Mouse (Mus musculus): Measurements from ENCODE around the gene Ncf1. TPM values are rescaled to one million over a fixed set of nuclear protein-coding genes. Genes with fewer than 3 reads are reported as not detected.
A peak's percentile ranks its signal among the peaks of the same experiment; 100 is the strongest.

Ncf1 gene
- polyA plus RNA-seq, 2 experiments from 2014 or later, result 8.8 to 15.8 TPM

GRCm38 (mm10) chr5:134206721-134207120 is 22.7 kb downstream of the Ncf1 start:
- no peak for ATAC-seq

- no peak for ATAC-seq
Observed at GRCm38 (mm10) chr5:134193664-134194063, 35.8 kb downstream of the Ncf1 start.

- ATAC-seq, result peak; percentile 10
Observed at GRCm38 (mm10) chr5:134188571-134188970, 40.9 kb downstream of the Ncf1 start.

- no peak for ATAC-seq
Observed at GRCm38 (mm10) chr5:134186961-134187731, 42.3 kb downstream of the Ncf1 start.

- no peak for ATAC-seq
Observed at GRCm38 (mm10) chr5:134186059-134186458, 43.4 kb downstream of the Ncf1 start.

- peak; percentile 85 for ATAC-seq
Observed at GRCm38 (mm10) chr5:134183880-134184808, 45.3 kb downstream of the Ncf1 start, which contains the start of gene Gtf2ird2. Gene Gtf2ird2, plus strand, starts transcription at chr5:134184019.

- no peak for ATAC-seq
Observed at GRCm38 (mm10) chr5:134183162-134183561, 46.3 kb downstream of the Ncf1 start.

GRCm38 (mm10) chr5:134182735-134183134 is 46.7 kb downstream of the Ncf1 start:
- no peak for ATAC-seq

GRCm38 (mm10) chr5:134182172-134182571 is 47.3 kb downstream of the Ncf1 start:
- no peak for ATAC-seq

GRCm38 (mm10) chr5:134179871-134180270 is 49.6 kb downstream of the Ncf1 start:
- peak; percentile 20 for ATAC-seq

- no peak for ATAC-seq
Observed at GRCm38 (mm10) chr5:134178536-134178935, 50.9 kb downstream of the Ncf1 start.

GRCm38 (mm10) chr5:134176169-134176881 is 53.1 kb downstream of the Ncf1 start, which contains the start of gene Rcc1l:
Gene Rcc1l, minus strand, starts transcription at chr5:134176774.
- ATAC-seq, result peak; percentile 96

- no peak for ATAC-seq
Observed at GRCm38 (mm10) chr5:134175696-134176095, 53.7 kb downstream of the Ncf1 start.

- ATAC-seq, result no peak
Observed at GRCm38 (mm10) chr5:134173206-134173605, 56.2 kb downstream of the Ncf1 start.

- no peak for ATAC-seq
Observed at GRCm38 (mm10) chr5:134170167-134170566, 59.3 kb downstream of the Ncf1 start.

Other genes starting within 250 kb of the Ncf1 start
- gene Castor2, start 129.9 kb downstream of the Ncf1 start, polyA plus RNA-seq (2017; shearing (Covaris generic)), result 1 to 10 TPM; 5.5 to 6.9 TPM
- 1 to 10 TPM; 1.7 to 2.6 TPM for gene Rcc1l, start 52.9 kb downstream of the Ncf1 start, polyA plus RNA-seq (2017; shearing (Covaris generic))
- 1 to 10 TPM; 6.4 to 6.7 TPM for gene Gtf2ird2, start 45.6 kb downstream of the Ncf1 start, polyA plus RNA-seq (2017; shearing (Covaris generic))
- 100 to 1,000 TPM in 1 of 2 experiments, 10 to 100 TPM in 1; 96.3 to 125 TPM for gene Gtf2i, start 85.1 kb upstream of the Ncf1 start, polyA plus RNA-seq (2017; shearing (Covaris generic))
- 1 to 10 TPM; 6.0 to 8.0 TPM for gene Gtf2ird1, start 227.1 kb upstream of the Ncf1 start, polyA plus RNA-seq (2017; shearing (Covaris generic))